Mouse (Mus musculus) heart, embryonic 10.5 days (tissue): ENCODE results near the gene Taf3. TPM values are rescaled to one million over a fixed set of nuclear protein-coding genes. Genes with fewer than 3 reads are reported as not detected.

Experiments used
- DNase-seq: peaks from one replicate; pipeline ENCODE4 v3.0.0-alpha.2; 2017; ENCODE audit warnings: low spot score
- H3K27ac ChIP-seq: fragments of 300-500 bp; sonication (generic); 2 replicates; pipeline ENCODE4 v1.5.1; 2016; ENCODE audit warnings: mild to moderate bottlenecking
- H3K27me3 ChIP-seq: fragments of 300-500 bp; sonication (generic); 2 replicates; pipeline ENCODE4 v1.6.1; 2016; ENCODE audit warnings: mild to moderate bottlenecking; ENCODE audit not compliant: poor library complexity, insufficient read depth, severe bottlenecking
- H3K36me3 ChIP-seq: fragments of 300-500 bp; sonication (generic); 2 replicates; pipeline ENCODE4 v1.6.1; 2016; ENCODE audit warnings: mild to moderate bottlenecking, moderate library complexity
- H3K4me1 ChIP-seq: fragments of 300-500 bp; sonication (generic); 2 replicates; pipeline ENCODE4 v1.6.1; 2016; ENCODE audit warnings: mild to moderate bottlenecking
- H3K4me3 ChIP-seq: fragments of 300-500 bp; sonication (generic); 2 replicates; pipeline ENCODE4 v1.5.1; 2016; ENCODE audit warnings: mild to moderate bottlenecking, moderate library complexity
- H3K9me3 ChIP-seq: fragments of 300-500 bp; sonication (generic); 2 replicates; pipeline ENCODE4 v1.6.1; 2016; ENCODE audit warnings: mild to moderate bottlenecking, moderate library complexity
- WGBS: fragments of 180-500 bp; shearing (Covaris S2); methylation state at CpG from one replicate; pipeline ENCODE4 v1.1.7; 2016; 5-methylcytosine and 5-hydroxymethylcytosine counted together
- polyA plus RNA-seq: library from polyadenylated mRNA; unstranded; fragments of >200 nt; fragmentation: Nextera tagmentation; extraction: Ambion mirVana; gene quantifications from 2 replicates; pipeline ENCODE4 v1.2.1, GENCODE M21; 2016

Taf3 gene
- 10.2 and 12.2 TPM in 2 replicates for polyA plus RNA-seq

- Histone ChIP-seq H3K36me3 (no peaks in the 10 kb centered on the region), H3K27ac (peak within 1 kb of the TSS; percentile 92), H3K9me3 (no peaks in the 10 kb centered on the region), H3K4me3 (peak within 1 kb of the TSS; percentile 91), H3K4me1 (peaks cover 12% of the 10 kb centered on the region), H3K27me3 (no peaks in the 10 kb centered on the region)
- WGBS = under 1% methylated on average over 36 of the region's 36 CpGs
- peak; percentile 96 for DNase-seq
Measured at GRCm38 (mm10) chr2:10048461-10048860, at the start of gene Taf3. Gene Taf3, minus strand, starts transcription at chr2:10048596.

DNA sequence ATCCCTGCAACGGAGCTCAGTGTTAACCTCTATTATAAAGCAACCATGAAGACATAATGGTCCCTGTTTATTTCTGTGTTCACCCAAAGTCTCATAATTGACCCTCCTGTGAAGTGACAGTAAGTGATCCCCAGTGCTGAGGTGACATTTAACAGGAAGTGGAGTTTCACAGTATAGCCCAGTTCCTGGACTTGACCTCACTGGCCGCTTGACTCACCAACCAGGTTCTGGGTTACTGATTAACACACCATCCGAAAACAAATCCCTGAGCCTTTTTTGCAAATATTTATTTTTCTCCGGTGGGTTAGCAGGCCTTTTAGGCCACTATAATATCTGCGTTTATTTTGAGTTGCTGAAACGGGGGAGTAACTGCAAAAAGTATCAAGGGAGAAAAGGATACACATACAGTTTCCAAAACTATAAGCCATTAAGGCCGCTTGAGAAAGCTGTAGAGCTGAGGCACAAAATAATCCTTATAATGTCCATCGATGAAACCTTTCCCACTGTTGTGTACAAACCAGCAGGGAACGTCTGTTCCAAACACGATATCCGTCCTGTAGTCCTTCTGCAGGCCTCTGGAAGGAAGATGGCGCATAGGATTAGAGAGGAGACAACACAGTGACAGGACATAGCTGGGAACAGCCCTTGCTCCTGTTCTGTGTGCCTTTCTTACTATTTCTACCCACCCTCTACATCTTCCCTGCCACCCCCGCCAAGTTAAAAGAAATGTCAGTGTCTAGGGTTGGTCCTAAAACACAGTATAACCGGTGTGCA, 46.1 kb upstream of the Taf3 start:
- 88% methylated on average over 14 of the region's 14 CpGs for WGBS
- DNase-seq = no peak

DNA sequence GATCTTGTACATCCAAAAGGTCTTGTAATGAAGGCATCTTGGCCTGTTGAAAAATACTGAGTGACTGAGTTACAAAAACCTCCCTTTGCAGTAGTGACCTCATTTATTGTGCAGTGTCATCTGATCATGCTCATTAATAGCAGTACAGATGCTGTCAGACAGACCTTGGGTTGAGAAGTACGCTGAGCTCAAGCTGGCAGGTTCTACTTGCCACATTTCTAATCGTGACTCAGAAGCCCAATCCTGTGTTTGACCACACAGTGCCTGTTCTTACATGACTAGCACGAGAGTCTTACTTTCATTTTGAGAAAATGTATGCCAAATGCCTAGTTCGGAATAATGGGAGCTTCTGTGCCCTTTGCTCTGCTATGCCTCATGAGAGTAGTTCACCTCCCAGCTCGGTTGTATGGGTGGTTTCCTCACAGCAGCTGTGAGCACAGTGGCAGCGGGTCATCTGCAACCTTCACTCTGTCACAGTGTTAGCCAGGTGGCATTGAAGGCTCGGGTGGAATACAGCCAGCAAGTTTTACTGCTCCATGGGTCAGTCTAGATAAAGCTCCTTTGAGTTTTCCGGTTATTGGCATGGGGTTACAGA, 39.0 kb upstream of the Taf3 start:
- no peak for DNase-seq
- Histone ChIP-seq H3K36me3 (peaks cover 78% of the 10 kb centered on the region), H3K4me1 (peaks cover 10% of the 10 kb centered on the region; the same call in 1 of the 2 replicates), H3K27ac (no peak overlapping the region), H3K27me3 (no peaks in the 10 kb centered on the region), H3K4me3 (no peak overlapping the region), H3K9me3 (no peaks in the 10 kb centered on the region)
- WGBS = 89% methylated on average over 8 of the region's 8 CpGs

More for the DNA sequence above, 46.1 kb upstream of the Taf3 start:
- Histone ChIP-seq H3K27ac (no peak overlapping the region), H3K4me3 (no peak overlapping the region), H3K9me3 (no peaks in the 10 kb centered on the region), H3K4me1 (no peaks in the 10 kb centered on the region), H3K36me3 (peaks cover 34% of the 10 kb centered on the region), H3K27me3 (no peaks in the 10 kb centered on the region)

DNA sequence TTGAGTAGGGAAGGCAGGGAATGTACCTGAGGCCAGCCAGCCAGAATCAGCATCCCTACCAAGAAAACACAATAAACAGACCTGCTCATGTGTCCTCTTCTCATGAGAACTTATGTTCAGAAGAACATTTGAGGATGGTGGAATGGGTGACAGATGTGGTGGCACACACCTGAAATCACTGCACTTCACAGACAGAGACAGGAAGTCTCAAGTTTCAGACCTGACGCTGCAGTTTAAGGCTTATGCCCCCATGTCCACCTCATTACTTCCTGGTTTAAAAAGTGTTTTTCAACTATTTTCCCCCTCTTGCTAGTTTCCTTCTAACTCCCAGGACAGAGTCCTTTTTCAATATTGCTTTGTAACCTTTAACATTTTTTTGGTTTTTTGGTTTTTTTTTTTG, 34.3 kb upstream of the Taf3 start:
- 81% methylated on average over 1 of the region's 1 CpGs for WGBS

GRCm38 (mm10) chr2:10081453-10082080, 33.2 kb upstream of the Taf3 start:
- 89% methylated on average over 5 of the region's 5 CpGs for WGBS
- H3K4me1 ChIP-seq = peaks cover 35% of the 10 kb centered on the region

More for the DNA sequence above, 34.3 kb upstream of the Taf3 start:
- no peak for DNase-seq
- Histone ChIP-seq H3K4me3 (no peak overlapping the region), H3K27ac (no peak overlapping the region), H3K4me1 (peaks cover 31% of the 10 kb centered on the region), H3K36me3 (peaks cover 40% of the 10 kb centered on the region), H3K9me3 (no peaks in the 10 kb centered on the region), H3K27me3 (no peaks in the 10 kb centered on the region)

DNA sequence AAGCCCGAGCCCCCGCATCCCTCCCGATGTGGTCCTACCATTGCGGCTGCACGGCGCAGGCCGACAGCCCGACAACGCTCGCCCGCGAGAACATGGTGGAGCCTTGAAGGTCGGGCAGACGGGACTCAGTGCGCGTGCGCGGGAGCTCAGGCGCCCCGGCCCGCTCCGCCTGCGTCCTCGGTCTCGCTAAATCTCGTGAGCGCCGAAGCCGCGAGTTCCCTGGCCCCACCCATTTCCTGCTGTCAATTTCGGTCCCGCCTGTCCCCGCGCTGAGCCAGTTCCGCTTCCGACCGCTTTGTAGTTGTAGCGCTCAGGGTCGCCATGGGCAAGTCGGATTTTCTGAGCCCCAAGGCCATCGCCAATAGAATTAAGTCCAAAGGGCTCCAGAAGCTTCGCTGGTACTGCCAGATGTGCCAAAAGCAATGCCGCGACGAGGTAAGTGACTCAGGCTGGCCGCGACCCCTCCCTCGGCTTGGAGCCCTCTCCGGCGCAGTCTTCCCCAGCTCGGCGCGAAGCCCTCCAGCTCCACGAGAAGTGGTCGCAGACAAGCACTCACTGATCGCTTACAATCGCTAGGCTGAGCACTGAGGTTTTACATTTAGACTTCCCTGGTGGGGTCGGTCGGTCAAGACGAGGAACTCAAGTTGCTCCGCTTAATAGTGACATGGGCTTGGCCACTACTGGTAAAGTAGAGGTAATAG, 32.1 kb upstream of the Taf3 start, which contains the start of the genes Atp5c1 and Kin:
TSS of gene Atp5c1 (minus strand) at position 201 of the 701 bp plus-strand sequence.
TSS of gene Kin (plus strand) at position 284 of the 701 bp plus-strand sequence.
- WGBS = under 1% methylated on average over 61 of the region's 61 CpGs
- Histone ChIP-seq H3K27me3 (no peaks in the 10 kb centered on the region), H3K36me3 (peaks cover 27% of the 10 kb centered on the region), H3K4me3 (peak within 1 kb of the TSS; percentile 94), H3K27ac (peak within 1 kb of the TSS; percentile 99), H3K9me3 (no peaks in the 10 kb centered on the region), H3K4me1 (peaks cover 39% of the 10 kb centered on the region)
- DNase-seq = peak; percentile 98

More at GRCm38 (mm10) chr2:10081453-10082080, 33.2 kb upstream of the Taf3 start:
- H3K36me3 ChIP-seq = peaks cover 28% of the 10 kb centered on the region
- DNase-seq = no peak
- no peaks in the 10 kb centered on the region for H3K27me3 ChIP-seq
- peak overlapping the region; percentile 99; the same call in 1 of the 2 replicates for H3K27ac ChIP-seq
- peak overlapping the region; percentile 94 for H3K4me3 ChIP-seq
- no peaks in the 10 kb centered on the region for H3K9me3 ChIP-seq

- Histone ChIP-seq H3K36me3 (peaks cover 29% of the 10 kb centered on the region), H3K9me3 (no peaks in the 10 kb centered on the region), H3K27me3 (no peaks in the 10 kb centered on the region), H3K4me3 (peak overlapping the region; percentile 94), H3K4me1 (peaks cover 40% of the 10 kb centered on the region), H3K27ac (peak overlapping the region; percentile 99)
- DNase-seq = peak; percentile 78
- under 1% methylated on average over 28 of the region's 28 CpGs for WGBS
Measured at GRCm38 (mm10) chr2:10079745-10080309, 31.4 kb upstream of the Taf3 start.

- Histone ChIP-seq H3K27me3 (no peaks in the 10 kb centered on the region), H3K36me3 (peaks cover 35% of the 10 kb centered on the region), H3K4me3 (no peak overlapping the region), H3K4me1 (peaks cover 52% of the 10 kb centered on the region), H3K27ac (no peak overlapping the region), H3K9me3 (no peaks in the 10 kb centered on the region)
- DNase-seq = no peak
- 90% methylated on average over 8 of the region's 8 CpGs for WGBS
Measured at GRCm38 (mm10) chr2:10076675-10077074, 28.3 kb upstream of the Taf3 start.

DNA sequence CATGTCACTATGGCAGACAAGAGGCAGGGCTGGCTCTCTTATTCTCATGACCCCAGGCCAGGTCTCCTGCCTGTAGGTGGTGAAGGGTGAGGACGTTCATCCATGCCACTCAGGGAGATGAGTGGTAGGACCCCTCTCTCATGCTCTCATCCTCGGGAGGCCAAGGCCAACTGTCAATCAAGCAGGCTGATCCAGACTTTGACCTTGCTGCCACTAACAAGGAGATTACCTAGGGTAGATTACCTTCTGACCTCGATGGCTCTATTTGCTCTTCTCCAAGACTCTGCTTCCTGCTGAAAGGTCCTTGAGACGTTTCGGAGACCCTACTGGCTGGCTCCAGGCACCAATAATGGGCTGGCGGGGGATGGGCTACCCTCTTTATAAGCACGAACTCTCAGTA, 26.1 kb upstream of the Taf3 start:
- no peak for DNase-seq
- Histone ChIP-seq H3K27me3 (no peaks in the 10 kb centered on the region), H3K9me3 (no peaks in the 10 kb centered on the region), H3K4me1 (peaks cover 47% of the 10 kb centered on the region), H3K36me3 (peaks cover 48% of the 10 kb centered on the region), H3K4me3 (no peak overlapping the region), H3K27ac (no peak overlapping the region)
- whole genome bisulfite sequencing = 64% methylated on average over 7 of the region's 7 CpGs

DNA sequence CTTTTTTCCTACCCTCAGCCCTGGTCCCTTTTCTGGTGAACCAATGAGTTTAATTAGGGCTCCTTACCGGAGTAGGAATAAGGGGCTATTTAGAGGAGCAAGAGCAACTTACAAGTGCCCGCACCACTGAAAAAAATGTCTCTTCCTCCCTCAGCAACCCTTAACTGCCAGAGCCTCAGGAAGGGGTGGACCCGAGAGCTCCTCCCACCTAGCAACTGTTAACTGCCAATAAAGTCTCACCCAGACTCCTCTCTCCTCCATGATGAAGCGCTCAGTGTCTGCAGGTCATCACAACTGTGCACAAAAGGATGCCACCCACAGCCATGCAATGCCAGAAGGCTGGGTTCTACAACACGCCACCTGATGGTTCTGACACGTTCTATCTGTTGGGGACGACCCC, 23.4 kb upstream of the Taf3 start:
- Histone ChIP-seq H3K9me3 (no peaks in the 10 kb centered on the region), H3K36me3 (peaks cover 73% of the 10 kb centered on the region), H3K27me3 (no peaks in the 10 kb centered on the region), H3K4me3 (no peak overlapping the region), H3K27ac (no peak overlapping the region), H3K4me1 (peaks cover 28% of the 10 kb centered on the region)
- 84% methylated on average over 7 of the region's 7 CpGs for WGBS
- no peak for DNase-seq

- Histone ChIP-seq H3K36me3 (peaks cover 96% of the 10 kb centered on the region), H3K9me3 (no peaks in the 10 kb centered on the region), H3K27me3 (no peaks in the 10 kb centered on the region), H3K4me1 (no peaks in the 10 kb centered on the region), H3K4me3 (no peak overlapping the region), H3K27ac (no peak overlapping the region)
- WGBS = 87% methylated on average over 5 of the region's 5 CpGs
- DNase-seq = no peak
Measured at GRCm38 (mm10) chr2:10058836-10059235, 10.4 kb upstream of the Taf3 start.

DNA sequence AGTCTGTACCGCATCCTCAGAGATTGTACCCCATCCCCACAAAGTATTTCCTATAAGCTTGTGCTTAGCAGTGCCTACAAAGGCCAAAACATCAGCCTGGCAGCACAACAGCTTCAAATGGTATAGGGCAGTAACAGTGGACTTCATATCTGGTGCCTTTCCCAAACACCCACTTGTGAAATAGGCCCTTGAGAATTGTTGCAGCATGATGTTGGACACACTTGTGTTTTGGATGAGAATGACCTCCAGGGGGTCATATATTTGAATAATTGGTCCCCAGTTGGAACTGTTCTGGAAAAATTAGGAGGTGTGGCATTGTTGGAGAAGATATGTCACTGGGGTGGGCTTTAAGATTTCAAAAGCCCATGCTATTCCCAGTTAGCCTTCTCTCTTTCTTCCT, 3.6 kb upstream of the Taf3 start:
- 89% methylated on average over 1 of the region's 1 CpGs for WGBS

More for the DNA sequence above, 3.6 kb upstream of the Taf3 start:
- Histone ChIP-seq H3K4me1 (peaks cover 11% of the 10 kb centered on the region), H3K27ac (no peak overlapping the region), H3K4me3 (no peak overlapping the region), H3K36me3 (peaks cover 33% of the 10 kb centered on the region), H3K9me3 (no peaks in the 10 kb centered on the region), H3K27me3 (no peaks in the 10 kb centered on the region)
- DNase-seq = no peak
